Mouse (Mus musculus) left cerebral cortex, postnatal 36 days (tissue): ENCODE measurements at regions not wholly inside any gene's neighbourhood (a gene's known extent, or its start where the extent isn't known, plus 50 kb on each side); places are given as distances from the start of the nearest gene placed in this dataset.
A peak's percentile ranks its signal among the peaks of the same experiment; 100 is the strongest.

Experiments
- DNase-seq, 2 experiments: peaks; one replicate each; pipeline ENCODE4 v3.0.0; 2021 to 2022; ENCODE audit warnings: low spot score in 2 of 2, mixed read lengths in 1 of 2
- intact Hi-C: fragments of 180-260 bp; cut with DNase I; formaldehyde crosslinking; loops from one replicate; pipeline ENCODE4 v1.15.1; 2025

- intact Hi-C loops = no loop called here
Measured at GRCm38 (mm10) chr14:25074022-25074800, 384.8 kb upstream of the Zmiz1 start.

GRCm38 (mm10) chr14:25074891-25075290 is 384.1 kb upstream of the Zmiz1 start:
- no peak for DNase-seq
- intact Hi-C loops = no loop called here

More at GRCm38 (mm10) chr14:25074022-25074800, 384.8 kb upstream of the Zmiz1 start:
- peak; percentile 18 to 21 for DNase-seq

GRCm38 (mm10) chr14:25080431-25080830 is 378.6 kb upstream of the Zmiz1 start:
- DNase-seq = no peak
- intact Hi-C loops = no loop called here

GRCm38 (mm10) chr14:25083847-25084246 is 375.1 kb upstream of the Zmiz1 start:
- intact Hi-C loops = no loop called here

GRCm38 (mm10) chr14:25096786-25097185 is 362.2 kb upstream of the Zmiz1 start:
- DNase-seq = no peak
- intact Hi-C loops = no loop called here

More at GRCm38 (mm10) chr14:25083847-25084246, 375.1 kb upstream of the Zmiz1 start:
- no peak for DNase-seq

- DNase-seq = no peak
Measured at GRCm38 (mm10) chr14:25105391-25105790, 353.6 kb upstream of the Zmiz1 start.

GRCm38 (mm10) chr14:25106451-25106850 is 352.5 kb upstream of the Zmiz1 start:
- no peak for DNase-seq
- intact Hi-C loops = no loop called here

More at GRCm38 (mm10) chr14:25105391-25105790, 353.6 kb upstream of the Zmiz1 start:
- intact Hi-C loops = no loop called here

GRCm38 (mm10) chr14:25108101-25108652 is 350.8 kb upstream of the Zmiz1 start:
- DNase-seq = no peak
- intact Hi-C loops = no loop called here

- intact Hi-C loops = no loop called here
- DNase-seq = no peak
Measured at GRCm38 (mm10) chr14:25108701-25109290, 350.2 kb upstream of the Zmiz1 start.

- intact Hi-C loops = no loop called here
- DNase-seq = no peak
Measured at GRCm38 (mm10) chr14:25109691-25110090, 349.3 kb upstream of the Zmiz1 start.

- intact Hi-C loops = no loop called here
Measured at GRCm38 (mm10) chr14:25112832-25113231, 346.2 kb upstream of the Zmiz1 start.

GRCm38 (mm10) chr14:25113326-25113725 is 345.7 kb upstream of the Zmiz1 start:
- intact Hi-C loops = no loop called here
- no peak for DNase-seq

More at GRCm38 (mm10) chr14:25112832-25113231, 346.2 kb upstream of the Zmiz1 start:
- DNase-seq = no peak

GRCm38 (mm10) chr14:25116424-25116823 is 342.6 kb upstream of the Zmiz1 start:
- peak; percentile 35 to 48 for DNase-seq
- intact Hi-C loops = loop anchor here (5.0 kb wide), 1 partner anchor 451 kb away; no protein-coding TSS in a partner anchor

- intact Hi-C loops = loop anchor here (5.0 kb wide), 1 partner anchor 447 kb away; no protein-coding TSS in a partner anchor
- DNase-seq = no peak
Measured at GRCm38 (mm10) chr14:25119999-25120398, 339.0 kb upstream of the Zmiz1 start.

GRCm38 (mm10) chr14:25120506-25120905 is 338.5 kb upstream of the Zmiz1 start:
- intact Hi-C loops = no loop called here
- DNase-seq = no peak

- DNase-seq = no peak
- intact Hi-C loops = no loop called here
Measured at GRCm38 (mm10) chr14:25122971-25123535, 335.9 kb upstream of the Zmiz1 start.

GRCm38 (mm10) chr14:25123541-25124337 is 335.2 kb upstream of the Zmiz1 start:
- no peak for DNase-seq
- intact Hi-C loops = no loop called here

- DNase-seq = no peak
- intact Hi-C loops = loop anchor here (5.0 kb wide), 3 partner anchors 101 to 331 kb away; partner anchors contain the start of gene Zmiz1
Measured at GRCm38 (mm10) chr14:25126544-25126943, 332.4 kb upstream of the Zmiz1 start.

- intact Hi-C loops = loop anchor here (5.0 kb wide), 3 partner anchors 100 to 330 kb away; partner anchors contain the start of gene Zmiz1
- DNase-seq = peak; percentile 43 to 50
Measured at GRCm38 (mm10) chr14:25127544-25128159, 331.3 kb upstream of the Zmiz1 start.
